Mouse (Mus musculus): ENCODE measurements around the gene Cers1. TPM values are rescaled to one million over a fixed set of nuclear protein-coding genes. Genes with fewer than 3 reads are reported as not detected.

Gene Cers1
- polyA plus RNA-seq, 1 experiment from 2014 or later, result 15.3 TPM

DNA sequence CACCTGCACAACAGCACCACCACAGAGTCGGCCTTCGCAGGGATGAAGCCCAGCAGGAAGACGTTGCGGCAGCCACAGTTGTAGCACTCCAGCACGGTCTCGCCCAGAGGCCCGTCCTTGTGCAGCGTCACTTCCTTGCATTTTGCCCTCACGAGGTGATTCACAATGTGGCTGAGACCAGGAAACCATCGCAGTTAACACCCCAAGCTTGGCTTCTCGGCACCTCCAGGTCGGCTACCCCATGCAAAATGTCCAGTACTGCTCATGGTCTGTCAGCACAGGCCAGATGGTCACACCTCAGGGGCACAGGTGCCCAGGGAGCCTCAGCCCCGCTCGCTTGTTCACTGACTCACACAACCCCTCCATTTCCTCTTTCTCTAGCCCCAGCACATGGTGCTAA, 26.4 kb downstream of the Cers1 start:
- WGBS, result 93% methylated on average over 14 of the region's 14 CpGs
- no peaks in the 10 kb centered on the region for H3K4me1 ChIP-seq
- H3K9me3 ChIP-seq, result no peaks in the 10 kb centered on the region
- H3K4me2 ChIP-seq (replicated peaks), result no peak overlapping the region
- no peak overlapping the region for H3K4me3 ChIP-seq
- H3K27me3 ChIP-seq, result no peaks in the 10 kb centered on the region
- H3K27ac ChIP-seq (replicated peaks), result no peak overlapping the region
- ATAC-seq (ENCODE audit: low FRiP score, low read depth), result no peak
- H3K9ac ChIP-seq (replicated peaks), result no peak overlapping the region
- peaks cover 70% of the 10 kb centered on the region for H3K36me3 ChIP-seq

GRCm38 (mm10) chr8:70343076-70343475, 27.5 kb downstream of the Cers1 start:
- no peak overlapping the region for H3K27ac ChIP-seq (replicated peaks)
- H3K4me3 ChIP-seq, result no peak overlapping the region
- peaks cover 59% of the 10 kb centered on the region for H3K36me3 ChIP-seq
- 86% methylated on average over 7 of the region's 7 CpGs for WGBS
- no peak overlapping the region for H3K9ac ChIP-seq (replicated peaks)
- ATAC-seq (ENCODE audit: low FRiP score, low read depth), result no peak
- 0 out of 2 replicates have a peak, but pooled peaks cover under 1% of the 10 kb centered on the region for H3K4me1 ChIP-seq
- H3K9me3 ChIP-seq, result no peaks in the 10 kb centered on the region
- H3K27me3 ChIP-seq, result no peaks in the 10 kb centered on the region
- H3K4me2 ChIP-seq (replicated peaks), result no peak overlapping the region

DNA sequence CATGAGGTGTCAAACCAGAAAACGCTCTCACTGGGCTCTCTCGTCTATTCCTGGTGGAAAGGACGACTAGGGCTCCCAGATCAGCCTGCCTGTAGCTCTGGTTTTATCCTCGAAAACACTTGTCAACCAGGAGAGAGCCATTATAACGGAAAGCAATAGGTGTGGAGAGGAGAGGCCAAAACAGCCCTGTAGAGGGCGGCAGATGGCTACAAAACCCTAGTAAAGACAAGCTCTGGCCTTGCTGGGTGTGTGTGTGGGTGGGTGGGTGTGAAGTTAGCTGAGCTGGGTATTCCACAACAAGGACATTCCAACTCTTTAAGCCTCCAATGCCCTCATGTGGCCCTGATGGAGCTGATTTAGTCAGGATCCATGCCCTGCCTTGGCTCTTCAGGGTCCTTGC, 28.1 kb downstream of the Cers1 start:
- no peak overlapping the region for H3K9ac ChIP-seq (replicated peaks)
- H3K4me1 ChIP-seq, result peaks cover 6% of the 10 kb centered on the region; the same call in 1 of the 2 replicates
- no peak overlapping the region for H3K4me2 ChIP-seq (replicated peaks)
- no peaks in the 10 kb centered on the region for H3K9me3 ChIP-seq
- H3K27me3 ChIP-seq, result no peaks in the 10 kb centered on the region
- no peak for ATAC-seq (ENCODE audit: low FRiP score, low read depth)
- no peak overlapping the region for H3K27ac ChIP-seq (replicated peaks)
- peaks cover 56% of the 10 kb centered on the region for H3K36me3 ChIP-seq
- H3K4me3 ChIP-seq, result no peak overlapping the region
- WGBS, result 56% methylated on average over 6 of the region's 6 CpGs

GRCm38 (mm10) chr8:70344279-70344678, 28.7 kb downstream of the Cers1 start:
- ATAC-seq (ENCODE audit: low FRiP score, low read depth), result no peak
- H3K27me3 ChIP-seq, result no peaks in the 10 kb centered on the region
- WGBS, result 91% methylated on average over 2 of the region's 2 CpGs
- H3K9me3 ChIP-seq, result no peaks in the 10 kb centered on the region
- H3K27ac ChIP-seq (replicated peaks), result no peak overlapping the region
- peaks cover 12% of the 10 kb centered on the region; the same call in 1 of the 2 replicates for H3K4me1 ChIP-seq
- H3K4me2 ChIP-seq (replicated peaks), result no peak overlapping the region
- H3K9ac ChIP-seq (replicated peaks), result no peak overlapping the region
- peaks cover 55% of the 10 kb centered on the region for H3K36me3 ChIP-seq
- no peak overlapping the region for H3K4me3 ChIP-seq

- Histone ChIP-seq H3K4me2 (replicated peaks) (no peak overlapping the region), H3K27me3 (no peaks in the 10 kb centered on the region), H3K36me3 (peaks cover 26% of the 10 kb centered on the region), H3K4me3 (no peak overlapping the region), H3K9ac (replicated peaks) (no peak overlapping the region), H3K27ac (replicated peaks) (no peak overlapping the region), H3K9me3 (no peaks in the 10 kb centered on the region), H3K4me1 (peaks cover 41% of the 10 kb centered on the region)
- WGBS, result 92% methylated on average over 4 of the region's 4 CpGs
- ATAC-seq (ENCODE audit: low FRiP score, low read depth), result no peak
Measured at GRCm38 (mm10) chr8:70347443-70347842, 31.9 kb downstream of the Cers1 start.

DNA sequence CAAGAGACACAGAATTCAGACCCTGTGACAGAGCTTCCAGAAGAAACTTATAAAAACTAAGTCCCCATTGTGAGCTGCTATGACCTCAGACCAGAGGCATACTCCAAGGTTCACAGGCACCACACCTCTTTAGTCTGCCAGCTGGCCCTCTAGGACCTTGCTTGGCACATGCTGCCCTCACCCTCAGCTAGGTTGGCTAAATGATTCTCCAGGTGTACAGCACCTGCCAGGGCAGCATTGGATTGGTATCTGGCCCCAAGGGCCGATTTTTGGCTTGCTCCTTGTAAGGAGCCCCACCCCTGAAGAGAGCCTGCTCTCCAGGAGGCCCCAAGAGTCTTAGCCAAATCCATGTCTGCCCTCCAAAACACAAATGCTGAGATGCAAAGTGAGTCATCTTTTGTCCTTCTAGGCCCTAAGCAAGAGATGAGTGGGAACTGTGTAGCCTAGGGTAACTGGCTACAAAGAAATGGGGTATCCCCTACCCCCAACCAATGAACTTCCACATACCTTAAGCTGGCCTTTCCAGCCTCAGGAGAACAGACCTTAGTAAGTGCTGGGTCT, 32.4 kb downstream of the Cers1 start:
- peaks cover 21% of the 10 kb centered on the region for H3K36me3 ChIP-seq

DNA sequence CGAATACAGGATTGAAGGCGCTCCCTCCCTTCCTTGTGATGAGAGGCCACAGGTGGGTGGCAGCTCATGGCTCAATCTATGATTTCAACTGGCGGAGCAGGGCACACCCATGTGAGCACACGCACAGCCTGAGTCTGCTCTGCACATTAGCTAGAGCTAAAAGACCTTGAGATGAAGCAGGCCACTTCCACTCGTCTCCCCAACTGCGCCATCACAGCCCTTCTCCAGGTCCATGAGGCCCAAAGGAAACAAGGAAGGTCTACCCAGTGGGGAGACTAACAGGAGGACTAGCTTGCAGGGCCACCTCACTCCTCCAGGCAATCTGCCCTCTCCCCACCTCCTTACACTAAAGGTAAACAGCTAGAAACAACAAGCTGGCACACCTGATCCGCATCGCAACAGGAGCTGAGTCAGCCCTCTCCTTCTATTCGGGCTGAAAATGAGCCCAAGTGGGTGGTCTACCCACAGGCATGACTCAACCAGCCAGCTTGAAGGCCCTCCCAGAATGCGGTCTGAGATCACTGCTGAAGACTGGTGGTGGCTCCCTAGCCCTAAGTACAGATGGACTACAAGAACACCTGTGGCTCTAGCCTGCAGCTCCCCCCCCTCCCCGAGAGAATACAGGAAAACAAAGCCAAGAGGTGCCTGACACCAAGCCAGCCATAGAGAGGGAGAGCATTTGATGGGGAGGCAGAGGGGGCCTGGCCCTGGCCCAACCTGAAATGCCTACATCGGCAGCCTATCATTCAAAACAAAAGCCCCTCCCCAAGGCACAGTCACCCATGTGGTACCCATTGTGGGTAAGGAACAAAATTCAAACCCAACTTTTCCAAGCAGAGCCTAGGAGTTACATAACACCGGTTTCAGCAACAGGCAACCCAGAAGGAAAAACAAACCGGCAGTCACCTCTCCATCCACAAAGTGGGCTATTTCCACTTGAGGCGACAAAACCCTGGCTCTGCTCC, 35.7 kb downstream of the Cers1 start:
- H3K4me1 ChIP-seq, result peaks cover 47% of the 10 kb centered on the region
- 64% methylated on average over 15 of the region's 15 CpGs for WGBS
- peak overlapping the region; percentile 97 for H3K4me3 ChIP-seq
- H3K36me3 ChIP-seq, result peaks cover 11% of the 10 kb centered on the region; the same call in 1 of the 2 replicates
- no peaks in the 10 kb centered on the region for H3K27me3 ChIP-seq
- ATAC-seq (ENCODE audit: low FRiP score, low read depth), result no peak
- H3K9me3 ChIP-seq, result no peaks in the 10 kb centered on the region
- no peak overlapping the region; the same call in 1 of the 2 replicates for H3K27ac ChIP-seq (replicated peaks)
- peak overlapping the region; percentile 96 for H3K9ac ChIP-seq (replicated peaks)
- H3K4me2 ChIP-seq (replicated peaks), result peak overlapping the region; percentile 99

More for the DNA sequence above, 32.4 kb downstream of the Cers1 start:
- Histone ChIP-seq H3K4me3 (no peak overlapping the region), H3K27me3 (no peaks in the 10 kb centered on the region), H3K4me1 (peaks cover 41% of the 10 kb centered on the region), H3K9me3 (no peaks in the 10 kb centered on the region), H3K4me2 (replicated peaks) (no peak overlapping the region), H3K9ac (replicated peaks) (no peak overlapping the region), H3K27ac (replicated peaks) (no peak overlapping the region)
- 75% methylated on average over 1 of the region's 1 CpGs for WGBS
- no peak for ATAC-seq (ENCODE audit: low FRiP score, low read depth)

DNA sequence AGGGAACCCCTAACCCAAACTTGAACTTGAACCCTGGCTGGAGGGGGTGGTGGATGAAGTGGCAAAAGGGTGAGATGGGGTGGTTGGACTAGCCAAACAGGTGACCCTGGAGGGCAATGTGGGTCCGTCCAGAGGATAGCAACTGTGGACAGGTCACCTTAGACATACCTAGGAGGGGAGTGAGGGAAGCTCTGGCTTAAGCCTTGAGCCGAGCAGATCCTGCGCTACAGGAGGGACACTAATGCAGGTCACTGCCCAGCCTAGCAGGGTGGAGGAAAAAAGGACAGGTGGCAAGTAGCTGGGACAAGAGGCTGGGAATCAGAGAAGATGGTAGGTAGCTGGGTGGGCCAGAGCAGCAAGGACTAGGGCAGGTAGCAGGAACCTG, 36.4 kb downstream of the Cers1 start:
- Histone ChIP-seq H3K9me3 (no peaks in the 10 kb centered on the region), H3K9ac (replicated peaks) (peak overlapping the region; percentile 96), H3K4me1 (peaks cover 47% of the 10 kb centered on the region), H3K36me3 (peaks cover 11% of the 10 kb centered on the region; the same call in 1 of the 2 replicates), H3K4me3 (peak overlapping the region; percentile 97), H3K27me3 (no peaks in the 10 kb centered on the region), H3K4me2 (replicated peaks) (peak overlapping the region; percentile 99), H3K27ac (replicated peaks) (no peak overlapping the region)
- no peak for ATAC-seq (ENCODE audit: low FRiP score, low read depth)
- 30% methylated on average over 3 of the region's 3 CpGs for WGBS

GRCm38 (mm10) chr8:70352657-70353151, 37.1 kb downstream of the Cers1 start:
- H3K27me3 ChIP-seq, result no peaks in the 10 kb centered on the region
- WGBS, result 0% methylated on average over 53 of the region's 64 CpGs
- peak overlapping the region; percentile 99 for H3K4me2 ChIP-seq (replicated peaks)
- no peaks in the 10 kb centered on the region for H3K9me3 ChIP-seq
- peak overlapping the region; percentile 84 for H3K27ac ChIP-seq (replicated peaks)
- peak overlapping the region; percentile 97 for H3K4me3 ChIP-seq
- H3K9ac ChIP-seq (replicated peaks), result peak overlapping the region; percentile 96
- peaks cover 11% of the 10 kb centered on the region; the same call in 1 of the 2 replicates for H3K36me3 ChIP-seq
- peaks cover 47% of the 10 kb centered on the region for H3K4me1 ChIP-seq
- ATAC-seq (ENCODE audit: low FRiP score, low read depth), result peak; percentile 59

- peak within 1 kb of the TSS; percentile 96 for H3K9ac ChIP-seq (replicated peaks)
- peak within 1 kb of the TSS; percentile 99 for H3K4me2 ChIP-seq (replicated peaks)
- peaks cover 11% of the 10 kb centered on the region; the same call in 1 of the 2 replicates for H3K36me3 ChIP-seq
- peak within 1 kb of the TSS; percentile 97 for H3K4me3 ChIP-seq
- H3K4me1 ChIP-seq, result peaks cover 45% of the 10 kb centered on the region
- peak within 1 kb of the TSS; percentile 84 for H3K27ac ChIP-seq (replicated peaks)
- WGBS, result under 1% methylated on average over 61 of the region's 69 CpGs
- H3K27me3 ChIP-seq, result 0 out of 2 replicates have a peak, but pooled peaks cover under 1% of the 10 kb centered on the region
- ATAC-seq (ENCODE audit: low FRiP score, low read depth), result peak; percentile 91
- no peaks in the 10 kb centered on the region for H3K9me3 ChIP-seq
Measured at GRCm38 (mm10) chr8:70353194-70353817, 37.7 kb downstream of the Cers1 start, which contains the start of gene Upf1. Gene Upf1 (minus strand): TSS chr8:70353278.

- Histone ChIP-seq H3K27me3 (0 out of 2 replicates have a peak, but pooled peaks cover 6% of the 10 kb centered on the region), H3K4me1 (peaks cover 38% of the 10 kb centered on the region), H3K27ac (replicated peaks) (peak overlapping the region; percentile 84), H3K4me2 (replicated peaks) (peak overlapping the region; percentile 99), H3K9me3 (no peaks in the 10 kb centered on the region), H3K4me3 (peak overlapping the region; percentile 97), H3K9ac (replicated peaks) (peak overlapping the region; percentile 65), H3K36me3 (0 out of 2 replicates have a peak, but pooled peaks cover 5% of the 10 kb centered on the region)
- 61% methylated on average over 4 of the region's 4 CpGs for WGBS
- no peak for ATAC-seq (ENCODE audit: low FRiP score, low read depth)
Measured at GRCm38 (mm10) chr8:70354004-70354403, 38.4 kb downstream of the Cers1 start.

All from midbrain, embryonic 12.5 days (tissue).